Mouse (Mus musculus) NIH3T3 (cell line): ENCODE results near the gene Ndufaf2.

ENCODE experiments used
- DNase-seq: peaks from one replicate; pipeline ENCODE4 v3.0.0-alpha.2; 2012; ENCODE audit warnings: low read depth

Ndufaf2 gene

GRCm38 (mm10) chr13:108084086-108084485 lies 74.3 kb downstream of the Ndufaf2 start:
- no peak for DNase-seq

DNA sequence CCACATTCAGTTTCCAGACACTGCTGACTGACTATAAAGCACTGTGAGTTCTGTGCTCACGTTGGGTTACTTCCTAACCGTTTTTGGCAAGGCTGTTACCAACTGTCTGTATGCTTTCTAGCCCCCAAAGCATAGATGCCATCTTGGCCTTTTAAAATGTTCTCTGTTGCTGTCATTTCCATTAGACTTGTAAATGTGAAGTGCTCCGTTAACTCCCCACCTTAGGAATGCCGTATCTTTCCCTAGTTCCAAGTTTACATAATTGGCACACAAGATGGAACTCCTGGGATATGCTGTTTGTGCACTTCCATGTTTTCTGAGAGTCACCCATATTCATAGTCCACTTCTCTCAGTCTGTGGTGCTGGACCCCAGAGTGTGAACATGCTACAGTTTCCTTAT lies 80.5 kb downstream of the Ndufaf2 start:
- no peak for DNase-seq

GRCm38 (mm10) chr13:108077476-108077875 lies 80.9 kb downstream of the Ndufaf2 start:
- no peak for DNase-seq

DNA sequence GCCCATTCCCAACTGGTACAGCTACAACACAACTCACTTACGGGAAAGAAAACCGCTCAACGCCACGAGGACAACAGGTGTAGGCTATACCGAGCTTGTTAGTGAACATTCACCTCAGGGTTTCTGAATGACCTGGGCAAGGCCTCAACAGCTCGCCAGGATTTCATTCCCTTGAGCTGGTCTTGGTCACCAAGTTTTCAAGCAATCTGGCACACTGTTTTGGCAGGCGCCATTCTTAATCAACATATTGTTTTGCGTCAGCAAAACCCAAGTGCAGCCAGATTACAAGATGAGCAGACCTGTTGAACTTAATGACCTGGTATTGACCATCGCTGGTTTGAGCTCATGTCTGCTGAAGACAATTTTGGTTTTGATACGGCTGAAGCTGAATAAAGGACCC lies 88.3 kb downstream of the Ndufaf2 start:
- DNase-seq, result no peak

DNA sequence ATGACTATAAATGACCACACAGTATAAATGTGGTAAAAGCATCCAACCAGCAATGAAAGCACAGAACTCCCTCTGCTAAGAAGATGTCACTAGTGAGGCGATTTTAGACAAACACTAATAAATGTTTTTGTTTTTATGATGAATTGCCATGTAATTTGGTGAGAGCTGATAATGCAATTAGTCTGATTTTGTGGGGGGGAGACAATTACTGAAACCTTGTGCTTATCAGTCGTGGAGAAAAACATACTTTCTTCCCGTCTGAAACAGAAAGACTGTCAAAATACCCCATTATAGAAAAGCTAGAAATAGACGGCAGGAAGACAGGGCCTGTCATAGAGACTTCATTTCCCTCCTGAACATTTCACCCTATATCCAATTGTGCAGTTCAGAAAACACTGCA lies 89.3 kb downstream of the Ndufaf2 start:
- no peak for DNase-seq

- DNase-seq, result no peak
Measured at GRCm38 (mm10) chr13:108066021-108066420, 92.4 kb downstream of the Ndufaf2 start.

GRCm38 (mm10) chr13:108064331-108064730 lies 94.1 kb downstream of the Ndufaf2 start:
- no peak for DNase-seq

GRCm38 (mm10) chr13:108063374-108064134 lies 94.9 kb downstream of the Ndufaf2 start:
- no peak for DNase-seq

DNA sequence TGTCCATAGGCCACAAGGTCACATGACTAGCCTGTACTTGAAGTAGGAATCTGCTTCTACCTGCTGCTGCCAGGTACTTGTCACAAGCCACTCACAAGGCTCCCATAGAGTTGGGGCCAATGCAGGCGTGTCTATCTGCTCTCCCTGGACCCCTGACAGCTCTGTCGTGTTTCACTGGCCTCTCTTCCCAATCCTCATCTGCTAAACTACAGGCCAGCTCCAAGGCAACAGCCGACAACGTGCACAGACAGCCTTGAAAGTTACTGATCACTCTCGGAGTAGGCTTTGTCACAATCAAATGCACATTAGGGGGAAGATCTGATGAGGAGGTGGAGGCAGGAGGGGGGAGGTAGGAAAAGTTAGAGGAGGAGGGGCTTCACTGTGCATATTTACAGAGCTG lies 95.5 kb downstream of the Ndufaf2 start:
- DNase-seq, result no peak

GRCm38 (mm10) chr13:108060936-108061578 lies 97.4 kb downstream of the Ndufaf2 start:
- DNase-seq, result no peak

- no peak for DNase-seq
Measured at GRCm38 (mm10) chr13:108060286-108060885, 98.0 kb downstream of the Ndufaf2 start.

GRCm38 (mm10) chr13:108056896-108057295 lies 101.5 kb downstream of the Ndufaf2 start:
- no peak for DNase-seq

GRCm38 (mm10) chr13:108047364-108047763 lies 111.1 kb downstream of the Ndufaf2 start:
- peak; percentile 17 for DNase-seq

- no peak for DNase-seq
Measured at GRCm38 (mm10) chr13:108046891-108047290, 111.5 kb downstream of the Ndufaf2 start.

GRCm38 (mm10) chr13:108046071-108046470 lies 112.4 kb downstream of the Ndufaf2 start:
- no peak for DNase-seq

DNA sequence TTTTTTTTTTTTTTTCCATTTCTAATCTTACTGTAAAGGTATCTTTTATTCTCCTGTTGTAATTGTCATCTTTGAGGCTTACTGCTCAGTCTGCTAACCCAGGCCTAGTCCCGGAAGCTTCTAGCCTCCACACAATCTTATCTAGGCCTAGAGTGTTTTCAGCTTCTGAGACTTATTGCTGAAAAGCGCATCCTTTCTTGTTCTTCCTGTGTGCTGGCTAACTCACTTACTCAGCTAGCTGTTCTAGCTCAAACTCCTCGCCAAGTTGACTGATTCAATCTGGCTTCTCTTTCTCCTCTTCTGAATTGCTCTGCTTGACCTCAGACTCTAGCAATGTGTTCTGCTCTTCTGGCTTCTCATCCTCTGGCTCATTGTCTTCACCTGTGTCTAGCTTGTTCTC lies 112.8 kb downstream of the Ndufaf2 start:
- DNase-seq, result no peak

- peak; percentile 92 for DNase-seq
Measured at GRCm38 (mm10) chr13:108044222-108044941, 114.0 kb downstream of the Ndufaf2 start, which contains the start of gene Smim15. Gene Smim15 (plus strand): TSS chr13:108044446.

DNA sequence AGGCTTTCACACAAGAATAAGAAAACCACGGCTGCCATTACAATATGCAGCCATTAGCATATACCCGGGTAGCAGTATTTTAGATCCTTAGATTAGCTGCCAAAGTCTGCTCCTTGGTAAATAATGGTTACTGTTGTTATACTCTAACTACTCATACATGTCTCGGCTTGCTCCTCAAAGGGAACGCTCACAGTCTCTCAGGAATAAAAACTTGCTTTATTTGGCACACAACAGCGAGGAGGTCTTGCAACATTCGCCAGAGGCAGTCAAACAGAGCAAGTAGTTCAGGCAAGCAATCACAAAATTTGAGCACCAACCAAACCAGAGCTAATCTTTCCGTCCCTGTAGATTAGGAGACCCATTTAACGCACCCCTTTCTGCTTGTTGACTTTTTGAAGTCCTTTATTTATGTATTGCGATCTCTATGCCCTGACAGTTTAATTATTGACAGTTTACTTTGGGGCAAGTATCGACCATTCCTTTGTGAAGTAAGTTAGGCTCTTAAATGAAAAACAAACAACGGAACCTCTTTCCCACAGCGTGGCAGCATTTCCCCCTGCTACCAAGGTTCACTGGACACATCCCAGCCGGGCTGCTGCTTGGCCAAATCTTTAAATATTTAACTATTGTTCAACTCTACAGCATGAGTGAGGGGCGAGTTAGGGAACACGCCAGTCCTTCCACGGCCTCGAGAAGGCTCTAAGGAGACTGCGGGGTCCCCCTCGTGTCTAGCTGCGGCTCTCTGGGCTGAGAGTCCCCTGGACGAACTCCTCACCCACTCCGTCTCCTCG lies 114.8 kb downstream of the Ndufaf2 start:
- DNase-seq, result peak; percentile 80

DNA sequence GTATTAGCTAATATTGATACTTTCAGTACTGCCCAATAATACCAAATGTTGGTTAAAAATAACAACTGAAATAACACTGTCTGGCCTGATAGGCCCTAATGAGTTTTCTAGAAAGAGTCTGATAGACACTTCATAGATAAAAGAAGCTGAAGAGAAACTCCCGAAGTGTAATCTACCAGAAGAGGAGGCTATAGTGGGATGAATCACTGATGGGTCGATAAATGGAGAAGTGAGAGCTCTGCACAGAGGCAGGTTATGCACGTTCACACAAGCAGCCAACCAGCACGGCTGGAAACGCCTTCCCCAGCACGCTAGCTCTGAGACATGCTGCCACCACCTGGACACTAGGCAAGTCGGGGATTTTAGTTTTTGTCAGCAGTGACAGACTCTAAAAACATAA lies 117.1 kb downstream of the Ndufaf2 start:
- peak; percentile 83 for DNase-seq

DNA sequence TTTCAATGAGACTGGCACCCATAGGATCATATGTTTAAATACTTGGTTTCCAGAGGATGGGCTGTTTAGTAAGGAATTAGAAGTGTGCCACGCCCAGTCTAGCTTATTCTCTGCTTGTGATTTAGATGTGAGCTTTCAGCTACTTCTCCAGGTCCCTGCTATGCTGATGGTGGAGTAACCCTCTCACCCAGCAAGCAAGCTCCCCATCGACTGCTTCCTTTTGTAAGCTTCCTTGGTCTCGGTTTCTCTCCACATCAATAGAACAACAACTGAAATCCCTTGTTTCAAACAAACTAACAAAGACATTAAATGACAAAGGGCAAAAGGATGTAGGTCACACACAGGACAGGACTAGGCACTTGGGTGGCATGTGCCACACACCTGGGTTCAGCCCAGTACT lies 118.0 kb downstream of the Ndufaf2 start:
- no peak for DNase-seq

GRCm38 (mm10) chr13:108039902-108040301 lies 118.5 kb downstream of the Ndufaf2 start:
- DNase-seq, result no peak

DNA sequence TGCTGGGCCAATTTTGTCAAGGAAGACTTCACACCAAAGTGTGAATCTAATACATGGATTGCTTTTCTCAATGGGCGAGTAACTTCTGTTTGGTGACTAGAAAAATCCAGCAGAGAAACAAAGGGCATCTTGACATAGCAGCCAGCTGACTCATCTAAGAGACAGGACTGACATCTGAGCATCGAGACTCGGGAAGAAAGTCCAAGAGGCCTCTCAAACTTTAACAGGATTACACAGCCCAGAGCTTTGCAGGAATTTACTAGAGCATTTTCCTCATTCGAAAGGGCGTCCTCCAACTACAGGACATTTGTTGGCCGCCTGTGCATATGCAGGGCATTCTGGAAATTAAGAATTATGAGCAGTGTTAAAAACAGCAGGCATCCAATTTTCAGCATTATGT lies 119.0 kb downstream of the Ndufaf2 start:
- peak; percentile 28 for DNase-seq
